20 mouse cellular contexts compared by ENCODE assay signal in the genomic region with DNA sequence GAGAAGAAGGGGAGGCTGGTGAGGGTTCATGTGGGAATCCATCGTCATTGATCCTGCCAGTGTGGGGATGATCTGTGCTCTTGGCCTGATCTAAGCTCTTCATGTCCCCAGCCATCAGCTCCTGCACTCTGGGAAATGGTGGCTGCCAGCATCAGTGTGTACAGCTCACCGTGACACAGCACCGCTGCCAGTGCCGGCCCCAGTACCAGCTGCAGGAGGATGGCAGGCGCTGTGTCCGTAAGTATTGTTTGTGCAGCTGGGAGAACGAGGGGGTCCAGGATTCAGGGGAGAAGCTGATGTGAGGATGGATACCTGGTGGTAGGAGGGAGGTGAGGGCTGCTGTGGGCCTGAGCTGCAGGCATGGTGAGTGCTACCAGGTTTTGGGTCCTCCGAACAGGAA. TPM values are rescaled to one million over a fixed set of nuclear protein-coding genes. Genes with fewer than 3 reads are reported as not detected.
A peak's percentile ranks its signal among the peaks of the same experiment; 100 is the strongest.
DNase-seq lines count a peak whose midpoint lies in the region; ATAC-seq and TF ChIP-seq lines count a peak whose summit lies in the region.
"Had no signal": no experiment of that assay in that cellular context is flagged by ENCODE, and none has a peak within 500 bp of the region (broad histone marks: within the 10 kb centered on the region; RNA-seq: fewer than 3 reads in every experiment).

No protein-coding gene starts in this region.

- H3K9ac ChIP-seq in forebrain, embryonic 12.5 days, result no peak overlapping the region
- no peak overlapping the region for H3K9ac ChIP-seq in forebrain, embryonic 13.5 days
- peak overlapping the region; percentile 22; the same call in 1 of the 2 replicates for H3K9ac ChIP-seq in forebrain, postnatal 0 days
- no peak overlapping the region for H3K9ac ChIP-seq in limb, embryonic 12.5 days (replicated peaks)
- 0 out of 2 replicates have a peak overlapping the region, but pooled peaks have one; percentile 42 for H3K9ac ChIP-seq in midbrain, postnatal 0 days (replicated peaks; ENCODE audit: low read length, poor library complexity, severe bottlenecking)
- H3K9ac ChIP-seq: embryonic facial prominence, embryonic 15.5 days; heart, embryonic 15.5 days; limb, embryonic 15.5 days had no signal

- no peak for TF ChIP-seq CTCF in forebrain, postnatal 0 days (IDR thresholded peaks at IDR 0.05; ENCODE audit: low read depth)
- TF ChIP-seq CTCF in midbrain, postnatal 0 days (IDR thresholded peaks at IDR 0.05), result no peak

- no peaks in the 10 kb centered on the region for H3K36me3 ChIP-seq in forebrain, embryonic 12.5 days (replicated peaks)
- no peaks in the 10 kb centered on the region for H3K36me3 ChIP-seq in forebrain, embryonic 13.5 days (ENCODE audit: poor library complexity, severe bottlenecking)
- no peaks in the 10 kb centered on the region for H3K36me3 ChIP-seq in forebrain, postnatal 0 days (ENCODE audit: insufficient read depth)
- peaks cover 31% of the 10 kb centered on the region for H3K36me3 ChIP-seq in limb, embryonic 12.5 days
- no peaks in the 10 kb centered on the region for H3K36me3 ChIP-seq in midbrain, postnatal 0 days (ENCODE audit: insufficient read depth, low read length)
- H3K36me3 ChIP-seq: heart, embryonic 15.5 days had no signal

- intact Hi-C loops in left cerebral cortex, postnatal 36 days (cut with DNase I), result no loop called here

- 55% methylated on average over 8 of the region's 8 CpGs for WGBS in forebrain, embryonic 12.5 days
- WGBS in forebrain, embryonic 13.5 days, result 59% methylated on average over 8 of the region's 8 CpGs
- WGBS in forebrain, postnatal 0 days, result 48% methylated on average over 8 of the region's 8 CpGs
- 85% methylated on average over 8 of the region's 8 CpGs for WGBS in limb, embryonic 12.5 days
- 47% methylated on average over 8 of the region's 8 CpGs for WGBS in midbrain, postnatal 0 days

- H3K27ac ChIP-seq in forebrain, embryonic 12.5 days, result 0 out of 2 replicates have a peak overlapping the region, but pooled peaks have one; percentile 13
- H3K27ac ChIP-seq in forebrain, embryonic 13.5 days, result no peak overlapping the region
- no peak overlapping the region for H3K27ac ChIP-seq in forebrain, postnatal 0 days (ENCODE audit: low read depth, low read length)
- H3K27ac ChIP-seq in limb, embryonic 12.5 days, result 0 out of 2 replicates have a peak overlapping the region, but pooled peaks have one; percentile 41
- H3K27ac ChIP-seq in midbrain, postnatal 0 days (ENCODE audit: low read depth, low read length), result peak overlapping the region; percentile 62
- H3K27ac ChIP-seq: gastrocnemius, adult 2 months; heart, embryonic 15.5 days had no signal

- no peak overlapping the region for H3K4me2 ChIP-seq in forebrain, embryonic 12.5 days
- no peak overlapping the region for H3K4me2 ChIP-seq in forebrain, embryonic 13.5 days
- H3K4me2 ChIP-seq in forebrain, postnatal 0 days (ENCODE audit: low read depth), result no peak overlapping the region
- H3K4me2 ChIP-seq in limb, embryonic 12.5 days, result no peak overlapping the region
- H3K4me2 ChIP-seq in midbrain, postnatal 0 days (ENCODE audit: low read depth, low read length, poor library complexity, severe bottlenecking), result peak overlapping the region; percentile 24; the same call in 1 of the 2 replicates
- H3K4me2 ChIP-seq: embryonic facial prominence, embryonic 15.5 days; heart, embryonic 15.5 days; limb, embryonic 15.5 days had no signal

- H3K27me3 ChIP-seq in forebrain, embryonic 12.5 days, result no peaks in the 10 kb centered on the region
- no peaks in the 10 kb centered on the region for H3K27me3 ChIP-seq in forebrain, embryonic 13.5 days
- no peaks in the 10 kb centered on the region for H3K27me3 ChIP-seq in forebrain, postnatal 0 days (ENCODE audit: insufficient read depth, low read length)
- H3K27me3 ChIP-seq in limb, embryonic 12.5 days, result no peaks in the 10 kb centered on the region
- no peaks in the 10 kb centered on the region for H3K27me3 ChIP-seq in midbrain, postnatal 0 days (ENCODE audit: insufficient read depth, low read length)
- H3K27me3 ChIP-seq: CH12.LX; embryonic facial prominence, embryonic 15.5 days; limb, embryonic 15.5 days had no signal

- H3K4me1 ChIP-seq in forebrain, embryonic 12.5 days, result peaks cover 30% of the 10 kb centered on the region
- H3K4me1 ChIP-seq in forebrain, embryonic 13.5 days, result peaks cover 9% of the 10 kb centered on the region; the same call in 1 of the 2 replicates
- no peaks in the 10 kb centered on the region for H3K4me1 ChIP-seq in forebrain, postnatal 0 days (ENCODE audit: insufficient read depth)
- peaks cover 49% of the 10 kb centered on the region for H3K4me1 ChIP-seq in limb, embryonic 12.5 days (replicated peaks)
- H3K4me1 ChIP-seq in midbrain, postnatal 0 days (ENCODE audit: insufficient read depth, low read length), result no peaks in the 10 kb centered on the region; the same call in 1 of the 2 replicates

- ATAC-seq in forebrain, embryonic 12.5 days (ENCODE audit: low FRiP score), result no peak
- no peak for ATAC-seq in forebrain, embryonic 13.5 days
- ATAC-seq in forebrain, postnatal 0 days, result peak; percentile 30
- no peak for ATAC-seq in limb, embryonic 12.5 days (ENCODE audit: insufficient number of reproducible peaks, insufficient read depth, low FRiP score, low TSS enrichment, low read depth)
- ATAC-seq in midbrain, postnatal 0 days (ENCODE audit: low FRiP score), result no peak

- no peaks in the 10 kb centered on the region for H3K9me3 ChIP-seq in forebrain, embryonic 12.5 days
- H3K9me3 ChIP-seq in forebrain, embryonic 13.5 days (replicated peaks), result no peaks in the 10 kb centered on the region
- no peaks in the 10 kb centered on the region for H3K9me3 ChIP-seq in forebrain, postnatal 0 days (ENCODE audit: low read length)
- no peaks in the 10 kb centered on the region for H3K9me3 ChIP-seq in limb, embryonic 12.5 days
- no peaks in the 10 kb centered on the region for H3K9me3 ChIP-seq in midbrain, postnatal 0 days (ENCODE audit: low read length)
- H3K9me3 ChIP-seq: embryonic facial prominence, embryonic 15.5 days; heart, embryonic 15.5 days; limb, embryonic 15.5 days had no signal

- peak; percentile 26 for DNase-seq in forebrain, postnatal 0 days
- no peak for DNase-seq in midbrain, postnatal 0 days (ENCODE audit: low spot score)
- DNase-seq in layer of hippocampus, adult 9-11 months, result no peak
- DNase-seq in left cerebral cortex, postnatal 36 days (ENCODE audit: low spot score in 2 of 2), result no peak
- no peak for DNase-seq in kidney, adult 8-10 months
- DNase-seq: adrenal gland, postnatal 10 days; cerebellum, adult 18-20 months; cerebellum, postnatal 36 days; gastrocnemius, adult 2 months; heart, adult 18-20 months; kidney, adult 18-20 months; kidney, postnatal 14 days; right cerebral cortex, postnatal 4 days had no signal

- H3K4me3 ChIP-seq in forebrain, embryonic 12.5 days (replicated peaks), result no peak overlapping the region
- no peak overlapping the region for H3K4me3 ChIP-seq in forebrain, embryonic 13.5 days
- H3K4me3 ChIP-seq in forebrain, postnatal 0 days (ENCODE audit: low read depth, low read length), result no peak overlapping the region
- H3K4me3 ChIP-seq in limb, embryonic 12.5 days (replicated peaks), result no peak overlapping the region
- 0 out of 2 replicates have a peak overlapping the region, but pooled peaks have one; percentile 8 for H3K4me3 ChIP-seq in midbrain, postnatal 0 days (ENCODE audit: low read depth, low read length)
- H3K4me3 ChIP-seq: embryonic facial prominence, embryonic 15.5 days; gastrocnemius, adult 2 months; heart, embryonic 15.5 days; limb, embryonic 15.5 days had no signal

RNA-seq across cellular contexts. Expression of gene Arhgef16, which starts 52.2 kb away (rescaled TPM):
- polyA plus RNA-seq in forebrain, embryonic 12.5 days (2016; fragmentation: Nextera tagmentation; extraction: Ambion mirVana), result 0.64 and 1.2 TPM in 2 replicates
- 0.22 and 0.45 TPM in 2 replicates for polyA plus RNA-seq in forebrain, embryonic 13.5 days (2015; fragmentation: Nextera tagmentation; extraction: Ambion mirVana)
- 1.1 and 2.4 TPM in 2 replicates for total RNA-seq in forebrain, postnatal 0 days (2014; rRNA removed)
- 1.4 and 1.5 TPM in 2 replicates for polyA plus RNA-seq in forebrain, postnatal 0 days (2015; fragmentation: Nextera tagmentation; extraction: Ambion mirVana)
- 4.2 and 5.2 TPM in 2 replicates for polyA plus RNA-seq in limb, embryonic 12.5 days (2016; fragmentation: Nextera tagmentation; extraction: Ambion mirVana)
- 5.0 and 8.1 TPM in 2 replicates for total RNA-seq in midbrain, postnatal 0 days (2014; rRNA removed)
- 2.7 and 3.5 TPM in 2 replicates for polyA plus RNA-seq in midbrain, postnatal 0 days (2015; fragmentation: Nextera tagmentation; extraction: Ambion mirVana)
- total RNA-seq in left cerebral cortex, postnatal 36 days (2021), result under 1 TPM; 0.59 to 0.62 TPM
- total RNA-seq: CH12.LX had no signal

Comparison
In these comparisons a context has a peak if more than half of its experiments do, and no peak if none do; other contexts are left out.
1. H3K27ac ChIP-seq: peak in forebrain, embryonic 12.5 days (single experiment), limb, embryonic 12.5 days (single experiment) and midbrain, postnatal 0 days (single experiment); none in forebrain, embryonic 13.5 days (single experiment) and forebrain, postnatal 0 days (single experiment).
2. H3K9ac ChIP-seq: peak in forebrain, postnatal 0 days (single experiment) and midbrain, postnatal 0 days (single experiment); none in forebrain, embryonic 12.5 days (single experiment), forebrain, embryonic 13.5 days (single experiment) and limb, embryonic 12.5 days (single experiment).